Mouse (Mus musculus): ENCODE data around the gene Bfsp2. TPM values are rescaled to one million over a fixed set of nuclear protein-coding genes. Genes with fewer than 3 reads are reported as not detected.

The Bfsp2 gene
- polyA plus RNA-seq, 1 experiment from 2014 or later, result 0.28 TPM

- Histone ChIP-seq H3K27me3 (ENCODE audit: control insufficient read depth, insufficient read depth, low read length) (no peaks in the 10 kb centered on the region), H3K4me3 (ENCODE audit: low read depth, low read length) (no peak overlapping the region), H3K4me1 (replicated peaks; ENCODE audit: control insufficient read depth, insufficient read depth) (no peaks in the 10 kb centered on the region), H3K4me2 (replicated peaks; ENCODE audit: low read depth) (no peak overlapping the region), H3K36me3 (ENCODE audit: control insufficient read depth, insufficient read depth, low read length) (no peaks in the 10 kb centered on the region), H3K9me3 (ENCODE audit: control insufficient read depth, low read length) (no peaks in the 10 kb centered on the region), H3K9ac (ENCODE audit: low read length) (no peak overlapping the region), H3K27ac (replicated peaks) (no peak overlapping the region)
- peak; percentile 17 for DNase-seq (ENCODE audit: low spot score)
- ATAC-seq (ENCODE audit: low FRiP score, low TSS enrichment), result 0 out of 2 replicates have a peak, but pooled peaks have one; percentile 24
- TF ChIP-seq CTCF (IDR thresholded peaks at IDR 0.05; ENCODE audit: low read depth) (no peak), EP300 (optimal IDR thresholded peaks at IDR 0.05) (no peak)
- WGBS, result 32% methylated on average over 13 of the region's 13 CpGs
Measured at GRCm38 (mm10) chr9:103432122-103432778, 48.0 kb downstream of the Bfsp2 start.

- Histone ChIP-seq H3K4me1 (replicated peaks; ENCODE audit: control insufficient read depth, insufficient read depth) (no peaks in the 10 kb centered on the region), H3K9ac (ENCODE audit: low read length) (no peak overlapping the region), H3K27ac (replicated peaks) (no peak overlapping the region), H3K27me3 (ENCODE audit: control insufficient read depth, insufficient read depth, low read length) (no peaks in the 10 kb centered on the region), H3K4me2 (replicated peaks; ENCODE audit: low read depth) (no peak overlapping the region), H3K4me3 (ENCODE audit: low read depth, low read length) (no peak overlapping the region), H3K9me3 (ENCODE audit: control insufficient read depth, low read length) (no peaks in the 10 kb centered on the region), H3K36me3 (ENCODE audit: control insufficient read depth, insufficient read depth, low read length) (no peaks in the 10 kb centered on the region)
- ATAC-seq (ENCODE audit: low FRiP score, low TSS enrichment) (no peak), DNase-seq (ENCODE audit: low spot score) (no peak)
- 76% methylated on average over 1 of the region's 1 CpGs for WGBS
- TF ChIP-seq CTCF (IDR thresholded peaks at IDR 0.05; ENCODE audit: low read depth) (no peak), EP300 (optimal IDR thresholded peaks at IDR 0.05) (no peak)
Measured at GRCm38 (mm10) chr9:103431718-103432117, 48.5 kb downstream of the Bfsp2 start.

- no peak for TF ChIP-seq CTCF (IDR thresholded peaks at IDR 0.05; ENCODE audit: low read depth)
- no peak for TF ChIP-seq EP300 (optimal IDR thresholded peaks at IDR 0.05)
- Histone ChIP-seq H3K9me3 (ENCODE audit: control insufficient read depth, low read length) (no peaks in the 10 kb centered on the region), H3K4me3 (ENCODE audit: low read depth, low read length) (no peak overlapping the region), H3K4me2 (replicated peaks; ENCODE audit: low read depth) (no peak overlapping the region), H3K36me3 (ENCODE audit: control insufficient read depth, insufficient read depth, low read length) (no peaks in the 10 kb centered on the region), H3K27ac (replicated peaks) (no peak overlapping the region), H3K27me3 (ENCODE audit: control insufficient read depth, insufficient read depth, low read length) (no peaks in the 10 kb centered on the region), H3K4me1 (replicated peaks; ENCODE audit: control insufficient read depth, insufficient read depth) (no peaks in the 10 kb centered on the region), H3K9ac (ENCODE audit: low read length) (no peak overlapping the region)
- DNase-seq (ENCODE audit: low spot score) (no peak), ATAC-seq (ENCODE audit: low FRiP score, low TSS enrichment) (no peak)
- WGBS, result 80% methylated on average over 13 of the region's 13 CpGs
Measured at GRCm38 (mm10) chr9:103430431-103431220, 49.6 kb downstream of the Bfsp2 start.

GRCm38 (mm10) chr9:103426425-103426824, 53.8 kb downstream of the Bfsp2 start:
- no peaks in the 10 kb centered on the region for H3K36me3 ChIP-seq (ENCODE audit: control insufficient read depth, insufficient read depth, low read length)
- no peak overlapping the region for H3K27ac ChIP-seq (replicated peaks)
- TF ChIP-seq EP300 (optimal IDR thresholded peaks at IDR 0.05) (no peak), CTCF (IDR thresholded peaks at IDR 0.05; ENCODE audit: low read depth) (no peak)
- H3K9ac ChIP-seq (ENCODE audit: low read length), result no peak overlapping the region
- H3K9me3 ChIP-seq (ENCODE audit: control insufficient read depth, low read length), result no peaks in the 10 kb centered on the region
- DNase-seq (ENCODE audit: low spot score) (no peak), ATAC-seq (ENCODE audit: low FRiP score, low TSS enrichment) (no peak)
- H3K27me3 ChIP-seq (ENCODE audit: control insufficient read depth, insufficient read depth, low read length), result no peaks in the 10 kb centered on the region
- no peaks in the 10 kb centered on the region for H3K4me1 ChIP-seq (replicated peaks; ENCODE audit: control insufficient read depth, insufficient read depth)
- no peak overlapping the region for H3K4me3 ChIP-seq (ENCODE audit: low read depth, low read length)
- WGBS, result 69% methylated on average over 11 of the region's 11 CpGs
- no peak overlapping the region for H3K4me2 ChIP-seq (replicated peaks; ENCODE audit: low read depth)

- 62% methylated on average over 11 of the region's 11 CpGs for WGBS
- Histone ChIP-seq H3K36me3 (ENCODE audit: control insufficient read depth, insufficient read depth, low read length) (no peaks in the 10 kb centered on the region), H3K9me3 (ENCODE audit: control insufficient read depth, low read length) (no peaks in the 10 kb centered on the region), H3K27me3 (ENCODE audit: control insufficient read depth, insufficient read depth, low read length) (no peaks in the 10 kb centered on the region), H3K9ac (ENCODE audit: low read length) (no peak overlapping the region), H3K4me3 (ENCODE audit: low read depth, low read length) (no peak overlapping the region), H3K4me2 (replicated peaks; ENCODE audit: low read depth) (no peak overlapping the region), H3K4me1 (replicated peaks; ENCODE audit: control insufficient read depth, insufficient read depth) (no peaks in the 10 kb centered on the region), H3K27ac (replicated peaks) (no peak overlapping the region)
- TF ChIP-seq CTCF (IDR thresholded peaks at IDR 0.05; ENCODE audit: low read depth), result no peak
- no peak for TF ChIP-seq EP300 (optimal IDR thresholded peaks at IDR 0.05)
- ATAC-seq (ENCODE audit: low FRiP score, low TSS enrichment) (no peak), DNase-seq (ENCODE audit: low spot score) (no peak)
Measured at GRCm38 (mm10) chr9:103424869-103425268, 55.4 kb downstream of the Bfsp2 start.

DNA sequence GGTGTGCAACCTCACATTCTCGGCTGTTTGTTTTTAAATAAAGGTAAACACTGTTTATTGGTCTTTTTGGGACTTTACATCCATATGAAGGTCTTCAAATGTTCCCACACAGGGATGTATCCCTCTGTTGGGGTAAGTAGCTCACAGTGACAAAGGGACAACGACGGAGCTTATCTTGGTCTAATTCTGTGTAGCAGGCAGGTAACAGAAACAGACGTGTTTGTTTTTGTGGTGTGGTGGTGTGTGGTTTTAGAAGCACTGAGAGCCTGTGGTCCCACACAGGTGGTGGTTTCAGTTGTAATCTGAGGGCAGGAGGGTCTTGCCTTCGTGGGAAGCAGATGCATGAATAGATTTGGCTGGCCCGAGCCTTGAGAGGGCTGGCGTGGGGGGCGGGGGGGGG, 56.3 kb downstream of the Bfsp2 start:
- Histone ChIP-seq H3K4me2 (replicated peaks; ENCODE audit: low read depth) (no peak overlapping the region), H3K4me1 (replicated peaks; ENCODE audit: control insufficient read depth, insufficient read depth) (no peaks in the 10 kb centered on the region), H3K9ac (ENCODE audit: low read length) (no peak overlapping the region), H3K9me3 (ENCODE audit: control insufficient read depth, low read length) (no peaks in the 10 kb centered on the region), H3K36me3 (ENCODE audit: control insufficient read depth, insufficient read depth, low read length) (no peaks in the 10 kb centered on the region), H3K27me3 (ENCODE audit: control insufficient read depth, insufficient read depth, low read length) (no peaks in the 10 kb centered on the region), H3K27ac (replicated peaks) (no peak overlapping the region), H3K4me3 (ENCODE audit: low read depth, low read length) (no peak overlapping the region)
- 74% methylated on average over 7 of the region's 8 CpGs for WGBS
- DNase-seq (ENCODE audit: low spot score) (no peak), ATAC-seq (ENCODE audit: low FRiP score, low TSS enrichment) (no peak)
- TF ChIP-seq EP300 (optimal IDR thresholded peaks at IDR 0.05), result no peak

Measured in stomach, postnatal 0 days (tissue).